Mouse (Mus musculus) testis, postnatal 14 days (tissue): ENCODE measurements at regions not wholly inside any gene's neighbourhood (a gene's known extent, or its start where the extent isn't known, plus 50 kb on each side); places are given as distances from the start of the nearest gene placed in this dataset.
"Not testable (repeated sequence)": the region's sequence is repeated elsewhere in the genome, so short reads cannot be mapped to it uniquely, and the experiment has no call there.

Experiments used
- DNase-seq: peaks from one replicate; pipeline ENCODE4 v3.0.0; 2021; ENCODE audit warnings: low spot score

DNA sequence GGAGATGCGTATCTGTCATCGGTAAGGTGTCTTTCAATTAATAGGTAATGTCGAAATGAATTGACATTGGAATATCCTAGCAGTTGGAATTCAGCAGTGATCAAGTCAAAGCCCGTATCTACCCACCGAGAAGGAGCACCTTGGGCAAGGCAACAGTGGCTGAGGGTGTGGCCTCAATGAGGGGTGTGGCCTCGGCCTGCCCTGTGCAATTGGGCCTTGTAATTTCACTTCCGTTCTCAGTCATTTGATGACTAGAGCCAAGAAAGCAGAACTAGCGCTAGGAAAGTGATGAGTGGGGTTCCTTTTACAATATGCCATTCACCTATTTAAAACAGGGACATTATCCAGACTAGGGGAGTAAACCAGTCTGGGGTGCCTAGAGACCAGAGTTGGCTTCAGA, 77.6 kb downstream of the Elovl4 start:
- DNase-seq = no peak

DNA sequence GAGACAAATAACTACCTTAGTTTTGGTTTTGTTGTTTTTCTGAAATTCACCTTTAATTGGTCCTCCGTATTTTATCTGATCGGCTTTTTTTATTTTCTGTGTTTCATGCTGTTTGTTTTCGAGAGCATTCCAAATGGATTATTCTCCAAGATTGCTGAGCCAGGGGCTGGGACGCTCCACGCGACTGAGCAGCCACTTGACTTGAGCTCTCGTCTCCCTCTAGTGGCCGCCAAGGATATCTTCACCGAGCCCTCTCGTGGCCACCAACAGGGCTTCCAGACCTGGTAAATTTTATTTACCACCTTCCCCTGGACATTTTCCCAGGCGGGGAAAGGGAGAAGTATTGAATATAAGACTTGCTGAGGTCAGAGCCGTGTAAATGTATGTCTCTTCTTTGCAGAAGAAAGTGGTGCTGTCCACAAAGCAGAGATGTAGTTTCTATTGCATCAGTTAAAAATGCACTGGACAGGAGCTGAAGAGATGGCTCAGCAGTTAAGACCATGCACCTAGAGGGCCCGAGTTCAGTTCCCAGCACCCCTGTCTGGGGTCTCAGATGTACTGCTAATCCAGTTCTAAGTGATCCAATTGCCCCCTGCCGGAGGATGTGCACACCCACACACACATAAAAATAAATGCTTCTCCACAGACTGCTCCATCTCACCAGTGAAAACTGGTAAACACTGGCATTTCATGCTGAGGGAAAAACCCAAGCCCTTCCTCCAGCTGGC, 78.5 kb downstream of the Elovl4 start:
- DNase-seq = peak; percentile 65

- DNase-seq = no peak
Observed at GRCm38 (mm10) chr9:83726979-83727378, 79.1 kb downstream of the Elovl4 start.

DNA sequence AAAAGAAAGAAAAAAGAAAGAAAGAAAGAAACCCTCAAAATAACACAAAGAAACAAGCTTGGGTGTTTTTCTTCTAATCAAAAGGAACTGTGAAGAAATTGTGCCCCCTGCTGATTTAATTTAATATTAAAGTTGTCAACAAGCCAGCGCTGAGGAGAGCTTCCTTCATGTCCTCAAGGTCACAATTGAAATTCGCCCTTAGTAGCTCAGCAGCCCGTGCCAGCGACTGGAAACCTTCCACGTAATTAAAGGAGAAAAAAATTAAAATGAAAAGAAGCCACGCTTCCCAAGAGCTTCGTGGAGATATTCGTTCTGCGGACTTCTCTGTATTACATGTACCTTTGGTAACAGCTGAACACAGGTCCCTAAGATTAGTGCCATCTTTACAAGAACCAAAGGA, 80.0 kb downstream of the Elovl4 start:
- DNase-seq = peak; percentile 29

DNA sequence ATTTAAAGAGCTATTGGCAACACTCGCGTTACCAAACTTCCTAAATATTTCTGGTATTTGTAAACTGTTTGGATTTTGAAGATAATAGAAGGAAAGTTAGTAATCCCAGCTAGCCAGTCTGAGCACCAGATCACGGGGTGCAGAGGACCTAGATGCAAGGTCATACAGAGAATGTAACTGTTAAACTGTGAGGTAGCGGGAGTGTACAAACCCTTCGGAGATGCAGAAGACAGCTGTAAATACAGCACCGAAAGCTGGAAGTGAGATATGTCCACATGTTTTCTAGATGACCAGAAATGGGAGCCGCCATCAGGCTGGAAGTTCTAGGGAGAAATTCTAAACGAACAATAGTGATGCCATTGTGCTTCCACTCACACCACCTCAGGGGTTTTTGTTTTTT, 80.5 kb downstream of the Elovl4 start:
- DNase-seq = no peak

DNA sequence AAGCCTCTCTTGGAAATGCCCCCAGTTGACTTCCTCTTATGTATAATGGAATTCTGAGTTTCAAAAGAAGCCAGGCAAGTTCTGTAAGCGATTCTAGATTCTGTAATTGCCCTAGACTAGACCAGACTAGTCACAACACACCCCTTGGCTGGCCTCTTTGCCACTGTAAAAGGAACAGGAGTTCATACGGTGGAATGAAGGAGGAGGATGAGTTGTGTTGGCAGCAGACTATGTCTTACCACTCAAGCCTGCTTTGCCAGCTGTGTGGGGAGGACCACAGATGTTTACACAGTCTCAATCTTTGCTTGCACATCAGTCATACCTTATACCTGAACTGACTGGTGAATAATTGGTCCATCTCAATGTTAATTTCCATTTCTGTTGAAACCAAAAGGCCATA, 85.1 kb downstream of the Elovl4 start:
- DNase-seq = no peak

DNA sequence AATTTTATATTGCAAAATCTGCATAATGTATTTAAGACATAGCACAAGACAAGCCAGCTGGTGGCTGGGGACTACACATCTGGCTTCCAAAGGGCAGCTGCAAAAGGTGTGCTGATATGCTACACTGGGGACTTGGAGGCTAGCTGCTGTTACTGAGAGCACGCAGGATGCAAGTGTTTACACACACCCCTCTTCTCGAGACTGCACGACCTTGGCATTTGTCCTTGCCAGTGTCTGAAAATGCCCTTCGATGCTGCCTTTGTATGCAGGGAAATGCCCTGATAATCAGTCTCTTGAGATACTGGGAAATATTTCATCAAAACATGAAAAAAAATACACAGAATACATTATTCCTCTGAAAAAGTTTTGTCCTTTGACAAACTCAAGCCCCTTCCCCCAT, 86.3 kb downstream of the Elovl4 start:
- DNase-seq = no peak

DNA sequence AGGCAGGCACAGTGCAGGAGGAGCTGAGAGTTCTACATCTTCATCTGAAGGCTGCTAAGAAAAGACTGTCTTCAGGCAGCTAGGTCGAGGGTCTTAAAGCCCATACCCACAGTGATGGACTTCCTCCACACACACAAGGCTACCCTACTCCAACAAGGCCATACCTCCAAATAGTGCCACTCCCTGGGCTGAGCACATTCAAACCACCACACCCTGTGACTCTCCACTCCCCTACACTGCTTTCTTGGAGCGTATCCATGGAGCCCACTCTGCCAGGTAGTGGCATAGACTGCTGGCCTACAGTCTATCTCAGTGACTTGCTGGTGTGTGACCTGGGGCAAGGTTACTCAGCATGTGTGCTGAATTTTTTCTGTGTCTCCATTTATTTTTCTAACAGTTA, 88.0 kb downstream of the Elovl4 start:
- DNase-seq = not testable (repeated sequence)

GRCm38 (mm10) chr9:83716101-83716763, 89.8 kb downstream of the Elovl4 start:
- DNase-seq = no peak

DNA sequence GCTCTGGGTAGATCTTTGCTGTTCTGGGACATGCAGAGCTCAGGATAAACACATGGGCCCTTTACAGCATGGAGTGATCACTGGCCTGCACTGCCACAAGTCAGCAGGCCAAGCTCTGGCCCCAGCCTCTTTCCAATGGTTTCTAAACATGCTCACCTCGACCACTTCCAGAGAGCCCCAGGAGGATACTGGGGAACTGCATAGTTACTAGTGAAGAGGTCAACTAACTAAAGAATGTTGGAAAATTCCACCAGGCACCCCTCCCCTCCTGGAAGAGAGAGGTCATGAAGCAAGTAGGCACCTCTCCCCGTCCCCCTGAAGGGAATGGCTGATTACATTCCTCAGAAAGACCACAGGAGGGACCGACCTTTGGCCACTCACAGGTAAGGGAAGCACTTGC, 98.7 kb downstream of the Elovl4 start:
- no peak for DNase-seq

DNA sequence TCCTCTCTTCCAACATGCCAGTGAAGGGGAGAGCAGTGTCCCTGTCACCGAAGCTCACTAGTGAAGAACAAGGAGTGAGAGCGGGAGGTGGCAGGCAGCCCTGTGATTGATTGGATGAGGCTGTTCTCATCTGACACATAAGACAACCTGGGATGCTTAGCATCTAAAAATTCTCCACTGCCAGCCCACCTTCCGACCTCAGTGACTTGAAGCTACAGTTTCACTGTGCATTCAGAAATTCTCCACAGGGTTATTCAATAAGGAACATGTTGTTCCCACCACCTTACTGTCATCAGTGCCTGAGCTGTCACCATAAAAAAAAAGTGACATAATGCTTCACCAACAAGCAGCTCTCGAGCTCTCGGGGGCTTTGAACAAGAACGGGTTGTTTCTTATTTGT, 100.0 kb downstream of the Elovl4 start:
- DNase-seq = no peak

GRCm38 (mm10) chr9:83704186-83704585, 101.9 kb downstream of the Elovl4 start:
- DNase-seq = no peak

GRCm38 (mm10) chr9:83700916-83701315, 105.2 kb downstream of the Elovl4 start:
- no peak for DNase-seq

GRCm38 (mm10) chr9:83700056-83700455, 106.0 kb downstream of the Elovl4 start:
- no peak for DNase-seq

DNA sequence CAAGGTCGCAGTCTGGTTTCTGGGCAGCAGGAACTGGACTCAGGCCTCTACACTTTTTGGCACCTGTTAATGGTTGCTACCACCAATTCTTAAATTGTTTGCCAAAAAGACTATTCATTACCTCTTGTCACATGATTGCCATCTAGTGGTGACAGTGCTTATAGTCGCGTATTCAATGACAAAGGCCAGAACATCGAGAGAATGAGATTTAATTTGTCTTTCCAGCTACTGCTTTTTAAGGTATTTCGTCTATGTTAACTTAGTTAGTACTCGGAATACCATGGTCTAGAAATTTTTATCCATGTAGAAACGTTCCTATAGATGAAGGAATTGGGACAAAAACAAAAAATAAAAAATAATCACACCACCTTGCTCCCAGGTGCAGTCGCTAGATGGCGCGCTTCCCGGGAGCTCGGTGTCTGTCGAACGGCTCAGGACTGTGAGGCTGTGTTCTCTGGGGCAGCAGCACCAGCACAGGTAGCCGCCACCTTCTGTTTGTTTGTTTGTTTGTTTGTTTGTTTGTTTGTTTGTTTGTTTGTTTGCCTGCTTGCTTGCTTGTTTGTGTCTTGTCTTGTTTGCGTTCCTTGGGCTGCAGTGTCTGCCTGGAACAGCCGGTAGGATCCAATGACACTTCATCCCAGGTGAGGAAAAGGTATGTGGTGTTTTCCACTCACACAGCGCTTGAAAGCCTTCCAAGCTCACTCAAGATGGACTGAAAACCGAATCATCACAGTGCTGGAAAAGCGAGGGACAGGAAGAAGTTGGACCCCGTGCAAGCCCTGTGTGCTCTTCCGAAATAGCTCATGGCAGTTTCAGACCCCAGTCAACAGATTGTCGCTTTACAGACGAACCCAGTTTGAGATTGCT, 114.5 kb downstream of the Elovl4 start:
- peak; percentile 35 for DNase-seq
